Mouse (Mus musculus): ENCODE results near the gene Iyd.
"Not testable (repeated sequence)": the region's sequence is repeated elsewhere in the genome, so short reads cannot be mapped to it uniquely, and the experiment has no call there.

The Iyd gene

GRCm38 (mm10) chr10:3540003-3540827 is at the start of gene Iyd:
TSS of gene Iyd (plus strand) at chr10:3540240.
- no peak for DNase-seq (ENCODE audit: low spot score in 2 of 2)

- no peak for DNase-seq (ENCODE audit: low spot score in 2 of 2)
These were observed 43.2 kb upstream of the Iyd start for GRCm38 (mm10) chr10:3496791-3497190.

GRCm38 (mm10) chr10:3500846-3501245 is 39.2 kb upstream of the Iyd start:
- DNase-seq (ENCODE audit: low spot score in 2 of 2): not testable (repeated sequence)

- DNase-seq (ENCODE audit: low spot score in 2 of 2): peak in 1 of 2 experiments; percentile 17
These were observed 32.4 kb upstream of the Iyd start for GRCm38 (mm10) chr10:3507484-3508221.

- no peak for DNase-seq (ENCODE audit: low spot score in 2 of 2)
These were observed 31.8 kb upstream of the Iyd start for GRCm38 (mm10) chr10:3508222-3508588.

GRCm38 (mm10) chr10:3508746-3509145 is 31.3 kb upstream of the Iyd start:
- DNase-seq (ENCODE audit: low spot score in 2 of 2): no peak

- DNase-seq (ENCODE audit: low spot score in 2 of 2): no peak
These were observed 30.3 kb upstream of the Iyd start for GRCm38 (mm10) chr10:3509663-3510277.

- no peak for DNase-seq (ENCODE audit: low spot score in 2 of 2)
These were observed 29.6 kb upstream of the Iyd start for GRCm38 (mm10) chr10:3510486-3510885.

GRCm38 (mm10) chr10:3511401-3511800 is 28.6 kb upstream of the Iyd start:
- no peak for DNase-seq (ENCODE audit: low spot score in 2 of 2)

GRCm38 (mm10) chr10:3512620-3513305 is 27.3 kb upstream of the Iyd start:
- DNase-seq (ENCODE audit: low spot score in 2 of 2): no peak

GRCm38 (mm10) chr10:3513947-3514346 is 26.1 kb upstream of the Iyd start:
- DNase-seq (ENCODE audit: low spot score in 2 of 2): no peak

- DNase-seq (ENCODE audit: low spot score in 2 of 2): no peak
These were observed 25.4 kb upstream of the Iyd start for GRCm38 (mm10) chr10:3514634-3515033.

GRCm38 (mm10) chr10:3516442-3516841 is 23.6 kb upstream of the Iyd start:
- no peak for DNase-seq (ENCODE audit: low spot score in 2 of 2)

- DNase-seq (ENCODE audit: low spot score in 2 of 2): no peak
These were observed 16.8 kb upstream of the Iyd start for GRCm38 (mm10) chr10:3523044-3523793.

GRCm38 (mm10) chr10:3524513-3524912 is 15.5 kb upstream of the Iyd start:
- DNase-seq (ENCODE audit: low spot score in 2 of 2): no peak

- DNase-seq (ENCODE audit: low spot score in 2 of 2): no peak
These were observed 14.5 kb upstream of the Iyd start for GRCm38 (mm10) chr10:3525420-3526019.

- no peak for DNase-seq (ENCODE audit: low spot score in 2 of 2)
These were observed 10.2 kb upstream of the Iyd start for GRCm38 (mm10) chr10:3529807-3530206.

GRCm38 (mm10) chr10:3530661-3531060 is 9.4 kb upstream of the Iyd start:
- no peak for DNase-seq (ENCODE audit: low spot score in 2 of 2)

- DNase-seq (ENCODE audit: low spot score in 2 of 2): peak in 1 of 2 experiments; percentile 15
These were observed 8.7 kb upstream of the Iyd start for GRCm38 (mm10) chr10:3531375-3531774.

GRCm38 (mm10) chr10:3534445-3534844 is 5.6 kb upstream of the Iyd start:
- DNase-seq (ENCODE audit: low spot score in 2 of 2): no peak

GRCm38 (mm10) chr10:3536361-3536760 is 3.7 kb upstream of the Iyd start:
- no peak for DNase-seq (ENCODE audit: low spot score in 2 of 2)

All from spleen, postnatal 4 days (tissue).